Mouse (Mus musculus) retina, postnatal 1 day (tissue): ENCODE data around the gene Prn.

Experiments
- DNase-seq: peaks from one replicate; pipeline ENCODE4 v3.0.0-alpha.2; 2012

Gene Prn

DNA sequence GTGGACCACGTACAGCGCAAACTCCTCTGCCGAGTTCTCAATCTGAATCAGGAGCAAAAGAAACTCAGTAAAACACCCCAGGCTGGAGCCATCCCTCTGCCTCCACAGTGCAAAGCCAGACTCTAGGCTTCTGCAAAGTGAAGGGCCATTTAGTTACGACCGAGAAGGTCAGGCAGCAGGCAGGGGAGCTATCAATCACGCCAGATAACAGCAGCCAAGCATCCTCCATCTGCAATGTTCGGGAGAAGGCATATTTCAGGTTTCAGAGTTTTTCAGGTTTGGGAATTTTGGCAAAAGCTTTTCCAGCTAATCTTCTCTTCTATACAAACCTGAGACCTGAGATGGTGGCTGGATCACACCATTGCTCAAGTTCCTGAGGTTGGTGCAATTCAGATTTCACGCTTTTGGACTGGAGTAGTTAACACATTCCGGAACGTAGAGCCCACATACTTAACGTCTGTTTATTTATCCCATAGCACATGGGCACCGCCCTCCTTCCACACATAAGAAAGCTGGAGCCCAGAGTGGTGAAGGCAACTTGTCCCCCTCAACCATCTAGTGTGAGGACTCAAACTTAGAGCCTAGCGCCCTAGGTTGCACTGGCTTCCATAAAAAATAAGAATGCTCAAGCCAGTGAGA is 92.1 kb downstream of the Prn start:
- DNase-seq: no peak

DNA sequence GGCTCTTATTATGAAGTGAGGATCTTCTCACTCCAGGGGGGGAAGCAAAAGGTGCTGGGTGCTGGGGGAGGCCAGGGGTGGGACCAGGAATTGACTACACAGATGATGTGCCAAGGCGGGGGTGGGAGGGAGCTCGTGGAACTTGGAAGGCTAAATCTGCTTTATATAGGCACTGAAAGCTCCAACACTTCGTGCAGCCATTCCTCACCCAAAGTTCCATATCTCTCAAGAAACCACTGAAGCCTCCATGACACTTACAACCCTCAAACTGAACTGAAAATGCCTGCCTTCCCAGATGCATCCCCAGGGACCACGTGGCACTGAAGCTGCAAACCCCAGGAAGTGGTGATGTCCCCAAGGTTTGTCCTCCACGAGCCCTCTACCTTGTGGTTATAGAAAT is 94.2 kb downstream of the Prn start:
- no peak for DNase-seq

GRCm38 (mm10) chr2:132004495-132005136 is 94.9 kb downstream of the Prn start:
- DNase-seq: no peak

DNA sequence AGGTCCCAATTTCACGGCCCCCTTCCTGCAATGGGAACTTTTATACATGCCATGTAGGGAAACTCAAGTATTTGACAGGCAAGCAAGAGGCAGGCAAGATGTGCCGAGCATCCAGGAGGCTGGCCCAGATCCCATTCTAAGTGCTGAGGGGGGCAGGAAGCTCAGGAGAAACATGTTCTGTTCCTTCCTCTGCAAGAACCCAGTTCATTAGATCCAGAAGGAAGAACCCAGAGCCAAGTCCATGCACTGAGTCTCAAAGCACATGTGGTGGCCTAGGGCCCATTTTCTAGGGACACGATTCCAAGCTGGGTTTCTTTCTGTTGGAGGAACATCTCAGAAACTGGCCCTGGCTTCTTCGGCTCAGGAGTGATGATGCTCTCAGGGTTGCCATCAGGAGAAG is 95.7 kb downstream of the Prn start:
- DNase-seq: no peak
